ENCODE assay signal across 8 mouse cellular contexts in the genomic region with DNA sequence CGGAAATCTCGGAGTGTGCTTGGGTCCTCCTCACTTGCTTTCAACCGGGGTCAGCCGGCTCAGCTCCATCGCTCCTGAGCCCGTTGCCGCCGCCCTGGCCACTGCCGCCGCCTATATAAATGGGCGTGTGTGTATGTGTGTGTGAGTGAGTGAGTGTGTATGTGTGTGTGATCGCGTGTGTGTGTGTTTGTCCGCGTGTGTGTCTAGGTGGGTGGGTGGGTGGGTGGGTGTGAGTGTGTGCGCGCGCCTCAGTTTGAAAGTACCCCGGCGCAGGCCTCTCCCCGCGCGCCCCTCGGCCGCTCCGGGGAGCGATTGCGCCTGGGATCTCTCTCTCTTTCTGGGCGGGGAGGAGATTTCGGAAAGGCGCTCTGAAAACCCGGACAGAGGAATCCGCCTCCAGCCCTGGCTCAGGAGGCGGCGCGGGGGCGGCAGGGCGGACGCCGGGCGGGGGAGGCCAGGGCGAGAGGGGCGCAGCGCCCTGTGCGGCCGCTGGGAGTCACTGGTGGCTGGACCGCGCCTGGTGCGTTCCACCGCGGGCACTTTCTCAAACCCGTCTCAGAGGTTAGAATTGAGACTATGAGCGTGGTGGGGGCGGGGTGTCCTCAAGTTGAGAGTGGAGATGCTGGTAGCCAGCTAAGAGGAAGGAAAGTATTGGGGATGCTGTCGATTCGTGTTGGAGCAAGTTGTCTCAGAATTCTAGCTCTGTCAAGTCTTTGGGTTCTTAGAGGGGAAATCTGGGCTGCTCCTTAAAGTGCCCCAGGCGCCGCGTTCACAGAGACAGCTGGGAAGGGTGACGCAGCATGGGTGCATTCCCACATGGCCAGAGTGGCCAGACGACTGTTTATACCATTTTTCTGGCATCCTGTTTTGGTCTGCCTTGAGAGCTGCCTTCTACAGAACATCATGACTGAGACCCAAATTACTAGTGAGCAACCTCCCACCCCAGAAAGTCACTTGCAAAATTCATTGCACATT. TPM values are rescaled to one million over a fixed set of nuclear protein-coding genes. Genes with fewer than 3 reads are reported as not detected.
DNase-seq lines count a peak whose midpoint lies in the region; ATAC-seq and TF ChIP-seq lines count a peak whose summit lies in the region.

A gene (minus strand): TSS at position 94 of the 975 bp plus-strand sequence.

- 0 out of 2 replicates have a peak, but pooled peaks have one; percentile 37 for ATAC-seq in heart, embryonic 13.5 days (ENCODE audit: extremely low read depth, insufficient number of reproducible peaks, low FRiP score, low TSS enrichment)
- peak; percentile 92 for ATAC-seq in kidney, embryonic 16.5 days (ENCODE audit: low FRiP score, low TSS enrichment)
- ATAC-seq in liver, embryonic 12.5 days = peak; percentile 64
- ATAC-seq in neural tube, embryonic 11.5 days (ENCODE audit: insufficient read depth, low FRiP score, low TSS enrichment) = peak; percentile 93

- H3K9ac ChIP-seq in ES-Bruce4 (ENCODE audit: low read depth, poor library complexity, severe bottlenecking) = peak within 1 kb of the TSS; percentile 66
- H3K9ac ChIP-seq in heart, embryonic 13.5 days = peak within 1 kb of the TSS; percentile 81
- peak within 1 kb of the TSS; percentile 72 for H3K9ac ChIP-seq in kidney, embryonic 16.5 days (replicated peaks; ENCODE audit: low read length)
- H3K9ac ChIP-seq in liver, embryonic 12.5 days = peak within 1 kb of the TSS; percentile 39; the same call in 1 of the 2 replicates
- H3K9ac ChIP-seq in neural tube, embryonic 11.5 days (ENCODE audit: low read length) = peak within 1 kb of the TSS; percentile 64

- peak; percentile 32 for DNase-seq in c-Kit-positive CD71-negative TER-119-negative erythroid progenitor cells, embryonic 14.5 days (ENCODE audit: low read depth)
- peak; percentile 40 for DNase-seq in fibroblast of lung, adult 2 months (ENCODE audit: low read depth)
- DNase-seq in neural tube, embryonic 11.5 days (ENCODE audit: low spot score) = peak; percentile 88
- peak; percentile 69 for DNase-seq in testis, postnatal 14 days (ENCODE audit: low spot score)

- no peaks in the 10 kb centered on the region for H3K4me1 ChIP-seq in ES-Bruce4 (ENCODE audit: control insufficient read depth, insufficient read depth, low read length)
- peaks cover 10% of the 10 kb centered on the region; the same call in 1 of the 2 replicates for H3K4me1 ChIP-seq in heart, embryonic 13.5 days
- H3K4me1 ChIP-seq in kidney, embryonic 16.5 days (ENCODE audit: insufficient read depth, low read length) = 0 out of 2 replicates have a peak, but pooled peaks cover 7% of the 10 kb centered on the region
- peaks cover 4% of the 10 kb centered on the region; the same call in 1 of the 2 replicates for H3K4me1 ChIP-seq in liver, embryonic 12.5 days
- H3K4me1 ChIP-seq in neural tube, embryonic 11.5 days (ENCODE audit: control insufficient read depth, insufficient read depth, low read length) = peaks cover 7% of the 10 kb centered on the region; the same call in 1 of the 2 replicates

- no peak for TF ChIP-seq EP300 in ES-Bruce4 (IDR thresholded peaks at IDR 0.05; ENCODE audit: insufficient read depth, low read depth, low read length)

- H3K27ac ChIP-seq in ES-Bruce4 (ENCODE audit: insufficient read depth, low read length) = no peak within 1 kb of the TSS
- no peak within 1 kb of the TSS for H3K27ac ChIP-seq in heart, embryonic 13.5 days (replicated peaks)
- H3K27ac ChIP-seq in kidney, embryonic 16.5 days (ENCODE audit: low read length) = peak within 1 kb of the TSS; percentile 38; the same call in 1 of the 2 replicates
- no peak within 1 kb of the TSS for H3K27ac ChIP-seq in liver, embryonic 12.5 days
- H3K27ac ChIP-seq in neural tube, embryonic 11.5 days (ENCODE audit: low read depth, low read length) = no peak within 1 kb of the TSS

- no peak for TF ChIP-seq POLR2A in ES-Bruce4 (IDR thresholded peaks at IDR 0.05; ENCODE audit: insufficient read depth, low read length)

- WGBS in heart, embryonic 13.5 days = 16% methylated on average over 43 of the region's 61 CpGs
- WGBS in kidney, embryonic 16.5 days = 21% methylated on average over 56 of the region's 61 CpGs
- 11% methylated on average over 53 of the region's 61 CpGs for WGBS in liver, embryonic 12.5 days (ENCODE audit: insufficient replicate concordance)
- 14% methylated on average over 53 of the region's 61 CpGs for WGBS in neural tube, embryonic 11.5 days

- H3K4me3 ChIP-seq in ES-Bruce4 (ENCODE audit: low read depth, low read length) = peak within 1 kb of the TSS; percentile 76
- peak within 1 kb of the TSS; percentile 64 for H3K4me3 ChIP-seq in heart, embryonic 13.5 days
- peak within 1 kb of the TSS; percentile 61 for H3K4me3 ChIP-seq in kidney, embryonic 16.5 days (ENCODE audit: low read length)
- H3K4me3 ChIP-seq in liver, embryonic 12.5 days = peak within 1 kb of the TSS; percentile 49
- H3K4me3 ChIP-seq in neural tube, embryonic 11.5 days (ENCODE audit: low read depth, low read length) = peak within 1 kb of the TSS; percentile 57

- no peaks in the 10 kb centered on the region for H3K9me3 ChIP-seq in ES-Bruce4 (replicated peaks; ENCODE audit: control insufficient read depth, insufficient read depth, low read length, poor library complexity, severe bottlenecking)
- no peaks in the 10 kb centered on the region for H3K9me3 ChIP-seq in heart, embryonic 13.5 days
- H3K9me3 ChIP-seq in kidney, embryonic 16.5 days (ENCODE audit: low read length) = no peaks in the 10 kb centered on the region
- no peaks in the 10 kb centered on the region for H3K9me3 ChIP-seq in liver, embryonic 12.5 days (replicated peaks)
- no peaks in the 10 kb centered on the region for H3K9me3 ChIP-seq in neural tube, embryonic 11.5 days (ENCODE audit: control insufficient read depth, low read length)

- H3K27me3 ChIP-seq in ES-Bruce4 (ENCODE audit: control insufficient read depth, insufficient read depth, low read length, poor library complexity, severe bottlenecking) = peaks cover 2% of the 10 kb centered on the region; the same call in 1 of the 2 replicates
- H3K27me3 ChIP-seq in heart, embryonic 13.5 days (replicated peaks) = peaks cover 29% of the 10 kb centered on the region
- H3K27me3 ChIP-seq in kidney, embryonic 16.5 days (ENCODE audit: insufficient read depth, low read length) = peaks cover 21% of the 10 kb centered on the region; the same call in 1 of the 2 replicates
- peaks cover 44% of the 10 kb centered on the region for H3K27me3 ChIP-seq in liver, embryonic 12.5 days (replicated peaks)
- no peaks in the 10 kb centered on the region; the same call in 1 of the 2 replicates for H3K27me3 ChIP-seq in neural tube, embryonic 11.5 days (ENCODE audit: control insufficient read depth, insufficient read depth, low read length)

- H3K36me3 ChIP-seq in ES-Bruce4 (ENCODE audit: control insufficient read depth, insufficient read depth, low read length, poor library complexity, severe bottlenecking) = no peaks in the 10 kb centered on the region
- no peaks in the 10 kb centered on the region for H3K36me3 ChIP-seq in heart, embryonic 13.5 days
- no peaks in the 10 kb centered on the region for H3K36me3 ChIP-seq in kidney, embryonic 16.5 days (ENCODE audit: insufficient read depth, low read length)
- no peaks in the 10 kb centered on the region for H3K36me3 ChIP-seq in liver, embryonic 12.5 days
- no peaks in the 10 kb centered on the region for H3K36me3 ChIP-seq in neural tube, embryonic 11.5 days (ENCODE audit: control insufficient read depth, insufficient read depth, low read length)

- peak; percentile 8 for TF ChIP-seq CTCF in ES-Bruce4 (IDR thresholded peaks at IDR 0.05; ENCODE audit: low read depth, low read length)

- H3K4me2 ChIP-seq in heart, embryonic 13.5 days = peak within 1 kb of the TSS; percentile 82
- H3K4me2 ChIP-seq in kidney, embryonic 16.5 days (replicated peaks; ENCODE audit: low read depth, low read length) = peak within 1 kb of the TSS; percentile 68
- peak within 1 kb of the TSS; percentile 70 for H3K4me2 ChIP-seq in liver, embryonic 12.5 days
- peak within 1 kb of the TSS; percentile 66 for H3K4me2 ChIP-seq in neural tube, embryonic 11.5 days (ENCODE audit: low read depth)

RNA-seq across cellular contexts. Expression of the gene that starts here (rescaled TPM):
- 4.2 and 4.7 TPM in 2 replicates for polyA plus RNA-seq in ES-Bruce4 (2011; ENCODE audit: insufficient read depth, insufficient read length, low read depth, missing spikeins)
- polyA plus RNA-seq in heart, embryonic 13.5 days (2015; fragmentation: Nextera tagmentation; extraction: Ambion mirVana) = 0.79 and 0.95 TPM in 2 replicates
- polyA plus RNA-seq in kidney, embryonic 16.5 days (2015; fragmentation: Nextera tagmentation; extraction: Ambion mirVana) = 2.2 and 2.7 TPM in 2 replicates
- polyA plus RNA-seq in liver, embryonic 12.5 days (2016; fragmentation: Nextera tagmentation; extraction: Ambion mirVana) = 0.19 and 0.24 TPM in 2 replicates
- 2.6 and 2.8 TPM in 2 replicates for polyA plus RNA-seq in neural tube, embryonic 11.5 days (2014; fragmentation: Nextera tagmentation; extraction: Ambion mirVana)

Comparison
In these comparisons a context has a peak if more than half of its experiments do, and no peak if none do; other contexts are left out.
1. Peak in ATAC-seq, H3K4me3 ChIP-seq, H3K9ac ChIP-seq and H3K4me2 ChIP-seq in heart, embryonic 13.5 days; RNA of the gene not detected or under 1 TPM.
2. Peak in ATAC-seq, H3K4me3 ChIP-seq, H3K9ac ChIP-seq and H3K4me2 ChIP-seq in liver, embryonic 12.5 days; RNA of the gene not detected or under 1 TPM.
3. DNase-seq: peak in every context shown above with its lines; median percentile 88 in neural tube, embryonic 11.5 days; 69 in testis, postnatal 14 days; 40 in fibroblast of lung, adult 2 months; 32 in c-Kit-positive CD71-negative TER-119-negative erythroid progenitor cells, embryonic 14.5 days.
4. ATAC-seq: peak in every context shown above with its lines; median percentile 93 in neural tube, embryonic 11.5 days; 92 in kidney, embryonic 16.5 days; 64 in liver, embryonic 12.5 days; 37 in heart, embryonic 13.5 days.